Mouse (Mus musculus): Measurements from ENCODE around the gene Gpbar1. TPM values are rescaled to one million over a fixed set of nuclear protein-coding genes. Genes with fewer than 3 reads are reported as not detected.

Gene Gpbar1
- total RNA-seq, 2 experiments from 2014 or later = 0.25 TPM; not detected in 1

DNA sequence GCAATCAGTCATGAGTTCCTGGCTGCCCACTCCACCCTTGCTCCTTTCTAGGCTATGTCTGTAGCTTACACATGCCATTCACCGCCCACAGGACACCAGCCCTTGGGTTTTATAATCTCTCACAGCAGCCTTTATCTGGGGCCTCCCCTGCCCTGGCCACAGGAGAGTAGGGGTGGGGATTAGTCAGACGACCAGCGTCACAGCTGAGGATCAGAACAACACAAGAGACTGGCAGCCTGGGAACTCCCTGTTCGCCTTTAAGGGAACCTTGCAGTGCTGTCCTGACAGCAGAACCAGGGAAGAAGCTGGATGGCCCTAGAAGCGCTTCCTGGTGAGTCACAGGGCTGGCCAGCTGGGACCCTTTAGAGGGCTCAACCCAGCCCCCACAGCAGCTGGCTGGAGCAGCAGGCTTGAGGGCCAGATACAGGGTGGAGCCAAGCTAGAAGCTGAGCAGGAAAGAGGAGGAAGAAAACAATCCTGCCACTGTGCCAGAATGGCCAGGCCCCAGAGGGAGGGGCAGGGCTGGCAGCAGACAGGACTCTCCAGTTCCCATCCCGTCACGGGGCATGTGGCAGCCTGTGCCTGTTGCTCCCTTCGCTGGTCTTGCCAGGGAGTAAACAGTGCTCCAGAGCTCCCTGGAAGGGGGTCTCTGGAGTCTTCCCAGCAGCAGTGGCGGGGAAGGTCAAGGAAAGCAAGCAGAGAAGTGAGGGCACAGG is 17.3 kb downstream of the Gpbar1 start:
- peak; percentile 88 for DNase-seq

GRCm38 (mm10) chr1:74296477-74296876 is 18.1 kb downstream of the Gpbar1 start:
- no peak for DNase-seq

- no peak for DNase-seq
Measured at GRCm38 (mm10) chr1:74297269-74297668, 18.9 kb downstream of the Gpbar1 start.

- no peak for DNase-seq
Measured at GRCm38 (mm10) chr1:74298157-74298750, 19.9 kb downstream of the Gpbar1 start.

DNA sequence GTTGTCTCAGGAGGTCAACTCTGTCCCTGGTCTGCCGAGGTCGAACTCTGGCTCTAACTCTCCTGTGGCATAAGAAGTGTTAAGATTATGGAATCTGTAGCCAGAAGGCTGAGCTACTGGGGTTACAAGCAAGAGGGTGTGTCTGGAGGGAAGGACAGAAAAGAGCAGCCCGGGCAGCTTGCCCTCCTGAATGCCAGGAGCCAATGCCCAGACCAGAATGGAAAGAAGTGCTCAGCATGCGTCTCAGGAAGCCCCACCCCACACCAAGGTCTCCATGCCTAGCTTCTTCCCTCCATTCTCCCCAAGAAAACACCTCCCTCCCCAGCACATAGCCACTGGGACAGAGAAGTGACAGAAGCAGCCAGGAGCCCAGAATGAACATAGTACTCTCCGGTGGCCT is 20.6 kb downstream of the Gpbar1 start:
- DNase-seq = peak; percentile 69

DNA sequence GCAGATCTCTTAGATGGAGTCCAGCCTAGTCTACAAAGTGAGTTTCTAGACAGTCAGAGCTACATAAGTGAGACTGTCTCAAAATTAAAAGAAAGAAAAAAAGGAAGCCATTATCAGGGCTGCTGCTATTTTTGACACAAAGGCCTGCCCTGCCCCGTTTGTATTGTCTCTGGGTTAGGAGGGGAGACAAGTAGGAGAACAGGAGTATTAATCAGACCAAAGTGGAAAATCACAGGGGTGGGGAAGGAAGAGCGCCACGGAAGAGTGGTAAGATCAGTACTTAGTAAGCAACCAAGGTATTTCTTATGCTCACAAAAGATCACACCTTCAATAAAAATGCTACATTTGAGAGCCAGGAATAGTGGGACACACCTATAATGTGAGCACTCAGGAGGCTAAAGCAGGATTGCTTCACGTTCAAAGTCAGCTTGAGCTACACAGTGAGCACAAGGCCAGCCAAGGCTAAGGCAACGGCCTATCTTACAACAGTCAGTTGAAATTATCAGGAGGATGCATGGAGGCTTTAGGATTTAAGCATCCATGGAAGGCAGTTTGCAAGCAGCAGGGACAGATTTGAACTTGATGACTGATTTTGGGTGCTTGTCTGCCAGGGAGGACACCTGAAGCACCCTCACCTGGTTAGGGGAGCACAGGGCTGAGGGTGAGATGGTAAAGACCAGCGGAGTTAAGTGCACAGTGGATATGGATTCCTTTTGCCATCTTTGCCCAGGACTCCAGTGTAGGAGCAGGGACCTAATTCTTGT is 22.2 kb downstream of the Gpbar1 start:
- DNase-seq = no peak

GRCm38 (mm10) chr1:74302229-74302628 is 23.9 kb downstream of the Gpbar1 start:
- no peak for DNase-seq

DNA sequence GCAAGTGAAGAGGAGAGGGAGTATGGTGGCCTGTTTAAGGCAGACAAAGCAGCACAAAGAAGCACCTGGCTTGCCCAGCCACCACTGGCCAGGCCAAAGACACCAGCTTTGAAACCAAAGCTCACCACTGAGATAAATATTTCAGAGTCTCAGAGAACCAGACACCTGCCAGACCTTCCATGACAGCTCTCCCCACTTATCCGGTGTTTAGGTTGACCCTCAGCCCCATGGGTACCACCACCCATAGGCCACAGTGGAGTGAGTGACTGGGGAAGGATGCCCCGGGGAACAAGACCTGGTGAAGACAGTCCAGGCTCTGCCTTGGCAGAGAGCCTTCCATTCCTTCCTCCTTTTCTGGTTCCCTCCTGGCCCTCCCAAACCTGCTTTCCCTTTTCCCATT is 24.5 kb downstream of the Gpbar1 start:
- DNase-seq = no peak

DNA sequence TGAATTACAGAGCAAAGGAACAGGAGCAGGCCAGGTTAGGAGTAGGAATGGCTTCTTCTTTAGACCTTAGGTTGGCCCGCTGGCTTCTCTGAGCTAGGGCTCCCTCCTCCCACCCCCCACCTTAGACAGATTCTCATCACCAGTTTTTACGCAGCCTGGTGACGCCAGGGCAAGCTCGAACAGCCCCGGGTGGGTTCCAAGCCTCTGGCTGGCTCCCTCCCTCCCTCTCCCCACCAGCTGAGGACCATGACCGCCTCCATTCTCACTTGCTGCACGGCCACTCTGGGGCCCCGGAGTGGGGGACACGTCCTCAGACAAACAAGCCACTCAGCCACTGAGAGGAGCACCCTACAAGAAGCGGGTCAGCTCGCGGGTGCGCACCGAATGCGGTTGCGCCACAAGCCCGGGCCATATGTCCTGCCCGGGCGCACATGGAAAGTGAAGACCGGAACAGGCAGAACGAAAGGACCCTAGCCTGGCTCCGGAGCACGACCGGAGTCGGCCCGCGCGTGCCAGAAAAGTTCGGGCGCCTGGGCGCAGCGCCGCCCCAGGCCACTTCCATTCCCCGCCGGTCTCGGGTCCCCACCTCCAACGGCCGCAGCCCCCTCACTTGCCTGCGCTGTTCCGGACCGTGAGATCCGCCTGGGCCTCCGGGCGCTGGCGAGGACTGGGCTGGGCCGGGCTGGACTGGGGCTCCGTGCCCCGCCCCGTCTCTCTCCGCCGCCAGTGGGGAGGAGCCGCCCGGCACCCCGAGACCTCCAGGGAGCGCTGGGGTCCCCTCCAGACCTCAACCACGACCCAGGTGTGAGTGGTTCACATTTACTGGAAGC is 25.4 kb downstream of the Gpbar1 start:
- peak; percentile 82 for DNase-seq

DNA sequence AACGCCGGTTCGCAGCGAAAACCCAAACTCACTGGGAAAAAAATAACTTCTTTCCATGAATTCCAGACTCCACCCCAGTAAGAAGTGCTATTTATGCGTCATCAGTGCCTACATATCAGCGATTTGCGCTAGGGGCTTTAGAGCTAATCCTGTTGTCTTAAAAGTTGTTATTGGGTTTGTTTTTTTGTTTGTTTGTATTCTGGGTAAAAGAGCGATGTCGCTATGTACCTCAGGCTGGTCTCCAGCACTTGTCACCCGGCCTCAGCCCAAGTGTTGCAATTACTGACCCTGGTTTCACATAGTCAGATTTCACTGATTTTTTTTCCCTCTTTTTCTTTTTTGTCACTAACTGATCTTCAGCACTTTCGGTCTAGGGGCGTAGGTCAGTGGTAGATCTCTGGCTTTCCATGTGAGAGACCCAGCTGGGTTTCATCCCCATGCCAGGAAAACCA is 26.0 kb downstream of the Gpbar1 start:
- no peak for DNase-seq

DNA sequence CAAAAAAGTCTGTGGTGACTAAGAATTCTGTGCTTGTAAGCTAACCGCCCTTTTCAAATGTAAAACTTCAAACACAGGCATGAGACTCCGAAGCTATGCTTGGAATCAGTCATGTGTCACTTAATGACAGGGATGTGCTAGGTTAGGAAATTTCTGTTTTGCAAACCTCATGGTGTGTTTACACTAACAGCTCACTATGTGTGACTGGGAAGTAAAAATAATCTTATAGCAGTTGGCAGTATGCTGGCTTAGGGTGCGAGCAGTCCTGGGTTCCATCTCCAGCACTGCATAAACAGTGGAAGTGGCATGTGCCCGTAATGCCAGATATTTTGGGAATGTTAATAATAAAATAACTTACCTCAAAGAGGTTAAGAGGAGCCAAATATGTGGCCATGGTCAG is 26.6 kb downstream of the Gpbar1 start:
- DNase-seq = no peak

GRCm38 (mm10) chr1:74305522-74305921 is 27.2 kb downstream of the Gpbar1 start, which contains the start of gene Tmbim1:
Gene Tmbim1, minus strand, starts transcription at chr1:74305622.
- DNase-seq = no peak

- no peak for DNase-seq
Measured at GRCm38 (mm10) chr1:74307146-74307545, 28.8 kb downstream of the Gpbar1 start.

- no peak for DNase-seq
Measured at GRCm38 (mm10) chr1:74308001-74308964, 29.9 kb downstream of the Gpbar1 start.

DNA sequence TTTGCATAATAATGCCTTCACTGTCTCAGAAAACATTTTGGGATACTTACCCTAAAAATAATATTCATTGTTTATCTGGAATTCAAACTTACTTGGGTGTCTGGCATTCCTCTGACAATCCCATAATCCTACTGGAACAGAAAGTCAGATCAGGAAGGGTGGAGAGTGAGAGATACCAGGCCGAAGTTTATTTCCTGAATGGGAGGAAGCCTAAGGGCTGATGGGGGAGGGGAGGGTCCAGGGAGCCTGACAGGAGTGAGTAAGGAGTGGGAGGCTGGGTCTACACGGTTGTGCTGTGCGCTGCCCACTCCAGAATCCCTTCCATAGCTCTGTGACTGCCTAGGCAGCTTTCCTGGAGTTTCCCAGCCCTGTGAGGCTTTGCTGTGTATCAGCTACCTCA is 31.4 kb downstream of the Gpbar1 start:
- DNase-seq = no peak

DNA sequence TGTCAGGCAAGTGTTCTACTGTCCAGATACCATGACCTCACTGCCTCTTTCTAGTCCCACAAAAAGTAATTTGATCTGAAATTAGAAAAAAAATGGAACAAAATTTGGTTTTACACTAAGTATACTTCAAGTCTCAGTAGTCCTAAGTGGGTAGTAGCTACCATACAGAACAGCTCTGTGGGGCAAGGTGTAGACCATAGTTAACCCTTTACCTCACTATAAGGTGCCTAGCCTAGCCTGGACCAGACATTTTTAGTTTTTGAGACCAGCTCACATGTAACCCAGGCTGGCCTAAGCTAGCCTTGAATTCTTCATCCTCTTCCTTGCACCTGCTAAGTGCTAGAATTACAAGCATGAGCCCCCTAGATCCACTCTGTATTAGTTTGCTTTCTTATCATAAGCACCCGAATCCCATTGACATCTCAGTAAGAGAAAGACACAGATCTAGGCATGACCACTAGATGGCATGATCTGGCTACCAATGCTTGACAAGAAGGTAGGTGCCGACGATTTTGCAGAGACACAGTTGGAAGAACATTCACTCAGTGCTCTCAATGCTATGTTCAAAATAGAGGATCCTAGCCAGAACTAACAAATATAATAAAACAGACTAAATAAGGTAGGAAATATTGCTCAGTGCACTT is 34.8 kb downstream of the Gpbar1 start:
- DNase-seq = no peak

DNA sequence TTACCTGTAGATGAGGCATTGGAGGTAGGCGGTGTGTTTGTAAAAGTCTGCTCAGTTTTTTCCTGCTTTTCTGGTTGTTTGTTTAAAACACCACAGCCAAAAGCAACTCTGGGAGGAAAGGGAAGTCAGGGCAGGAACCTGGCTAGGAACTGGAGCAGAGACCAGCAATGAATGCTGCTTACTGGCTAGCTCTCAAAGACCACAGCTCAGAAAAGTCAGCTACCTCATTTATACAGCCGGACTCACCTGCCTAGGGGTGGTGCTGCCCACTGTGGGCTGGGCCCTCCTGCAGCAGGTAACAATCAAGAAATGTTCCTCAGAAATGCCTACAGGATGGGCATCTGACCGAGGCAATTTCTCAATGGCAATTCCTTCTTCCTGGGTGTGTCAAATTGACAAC is 36.4 kb downstream of the Gpbar1 start:
- no peak for DNase-seq

DNA sequence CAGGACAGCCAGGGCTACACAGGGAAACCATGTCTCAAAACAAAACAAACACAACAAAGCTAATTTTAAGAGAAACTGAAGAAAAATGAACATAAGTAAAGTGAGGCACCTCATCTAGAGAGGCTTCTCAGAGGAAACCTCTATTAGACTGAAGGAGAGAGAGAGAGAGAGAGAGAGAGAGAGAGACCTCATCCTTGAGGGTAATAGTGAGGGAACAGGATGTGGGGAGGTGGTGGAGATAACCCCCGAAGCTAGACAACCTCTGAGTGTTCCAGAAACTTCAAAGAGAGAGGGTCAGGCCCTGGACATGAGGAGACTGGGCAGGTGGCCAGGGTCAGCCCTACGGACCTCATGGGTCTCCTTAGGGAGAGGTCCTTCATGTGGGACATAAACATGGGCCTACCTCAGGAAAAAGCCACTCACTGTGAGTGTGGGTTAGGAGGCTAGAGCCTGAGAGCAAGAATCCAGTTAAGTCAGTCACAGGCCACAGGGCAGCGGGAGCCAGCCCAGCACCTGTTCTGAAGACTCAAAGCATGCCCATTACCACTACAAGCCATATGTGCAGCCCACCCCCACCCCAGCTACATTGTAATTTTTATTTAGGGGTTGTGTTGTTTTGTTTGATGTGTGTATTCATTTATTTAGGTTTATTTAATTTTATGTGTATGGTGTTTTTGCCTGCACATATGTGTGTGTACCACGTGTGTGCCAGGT is 37.9 kb downstream of the Gpbar1 start:
- DNase-seq = no peak

DNA sequence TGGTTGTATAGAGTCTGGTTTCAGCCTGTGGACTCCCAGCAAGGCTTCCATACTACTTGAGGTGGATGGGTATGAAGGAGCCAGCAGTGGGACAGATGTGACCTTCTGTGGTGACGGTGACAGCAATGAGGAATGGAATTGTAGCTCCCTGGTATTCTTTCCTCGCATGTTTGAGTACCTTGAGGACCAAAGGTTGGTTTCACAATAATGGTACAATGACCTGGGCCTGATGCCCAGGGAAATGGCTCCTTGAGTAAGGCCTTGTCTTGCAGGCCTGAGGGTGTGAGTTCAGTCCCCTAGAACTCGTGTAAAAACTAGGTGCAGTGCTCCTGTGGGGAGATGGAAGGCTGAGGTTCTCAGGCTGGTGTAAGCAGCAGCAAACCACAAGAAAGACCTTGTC is 40.4 kb downstream of the Gpbar1 start:
- DNase-seq = no peak

DNA sequence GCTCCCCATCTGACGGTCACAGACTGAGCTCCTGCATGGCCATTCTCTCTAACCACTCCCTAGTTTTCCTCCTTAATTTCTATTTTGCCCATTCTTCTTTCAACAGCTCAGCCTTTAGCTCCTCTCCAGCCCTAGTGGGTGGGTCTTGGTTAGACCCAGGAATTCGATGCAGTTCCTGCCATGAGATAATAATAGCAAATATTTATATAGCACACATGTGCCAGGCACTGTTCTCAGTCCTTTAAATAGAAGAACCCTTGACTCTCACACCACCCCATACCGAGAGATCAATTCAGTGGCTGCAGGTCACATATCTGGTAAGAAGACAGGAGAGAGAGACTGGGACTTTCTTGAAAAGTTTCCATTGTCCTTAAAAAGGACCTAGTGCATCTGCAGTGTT is 43.0 kb downstream of the Gpbar1 start:
- no peak for DNase-seq

All from gastrocnemius, postnatal 10 days (tissue).